Mouse (Mus musculus) hindbrain, embryonic 16.5 days (tissue): ENCODE results near the gene Gm28635. TPM values are rescaled to one million over a fixed set of nuclear protein-coding genes. Genes with fewer than 3 reads are reported as not detected.
"Not testable (repeated sequence)": the region's sequence is repeated elsewhere in the genome, so short reads cannot be mapped to it uniquely, and the experiment has no call there.

Experiments
- ATAC-seq: fragments of 200-750 bp; cut with Nextera tagmentation; 2 replicates; pipeline ENCODE4 v1.8.0; 2017; ENCODE audit warnings: moderate TSS enrichment, moderate library complexity
- H3K27ac ChIP-seq: fragments of 300-500 bp; sonication (generic); 2 replicates; pipeline ENCODE4 v1.5.1; 2014; ENCODE audit warnings: low read depth, mild to moderate bottlenecking, control low read depth, low read length, moderate library complexity
- H3K27me3 ChIP-seq: fragments of 300-500 bp; sonication (generic); replicated peaks from 2 replicates; pipeline ENCODE4 v1.6.1; 2014; ENCODE audit warnings: low read length; ENCODE audit not compliant: control insufficient read depth, insufficient read depth
- H3K36me3 ChIP-seq: fragments of 300-500 bp; sonication (generic); 2 replicates; pipeline ENCODE4 v1.6.1; 2014; ENCODE audit warnings: mild to moderate bottlenecking, low read length, moderate library complexity, mixed read lengths; ENCODE audit not compliant: control insufficient read depth, insufficient read depth
- H3K4me1 ChIP-seq: fragments of 300-500 bp; sonication (generic); 2 replicates; pipeline ENCODE4 v1.6.1; 2014; ENCODE audit warnings: low read depth, low read length; ENCODE audit not compliant: control insufficient read depth, insufficient read depth
- H3K4me2 ChIP-seq: fragments of 300-500 bp; sonication (generic); 2 replicates; pipeline ENCODE4 v1.6.1; 2014; ENCODE audit warnings: mild to moderate bottlenecking, low read length, control low read depth, moderate library complexity
- H3K4me3 ChIP-seq: fragments of 300-500 bp; sonication (generic); 2 replicates; pipeline ENCODE4 v1.5.1; 2014; ENCODE audit warnings: mild to moderate bottlenecking, low read length, control low read depth, moderate library complexity
- H3K9ac ChIP-seq: fragments of 300-500 bp; sonication (generic); 2 replicates; pipeline ENCODE4 v1.6.1; 2014; ENCODE audit warnings: low read depth, mild to moderate bottlenecking, control low read depth, low read length, moderate library complexity
- H3K9me3 ChIP-seq: fragments of 300-500 bp; sonication (generic); 2 replicates; pipeline ENCODE4 v1.6.1; 2014; ENCODE audit warnings: mild to moderate bottlenecking, low read length, moderate library complexity; ENCODE audit not compliant: control insufficient read depth
- WGBS: fragments of 180-500 bp; shearing (Covaris S2); extraction: QIAGEN DNeasy Blood & Tissue Kit; methylation state at CpG from one replicate; pipeline ENCODE4 v1.1.7; 2014; 5-methylcytosine and 5-hydroxymethylcytosine counted together
- polyA plus RNA-seq: library from polyadenylated mRNA; unstranded; fragments of >200 nt; fragmentation: Nextera tagmentation; extraction: Ambion mirVana; gene quantifications from 2 replicates; pipeline ENCODE4 v1.2.1, GENCODE M21; 2015

The Gm28635 gene
- polyA plus RNA-seq, 1 experiment from 2014 or later = not detected

- Histone ChIP-seq H3K9me3 (no peaks in the 10 kb centered on the region), H3K4me3 (no peak overlapping the region), H3K27ac (no peak overlapping the region), H3K4me2 (no peak overlapping the region), H3K27me3 (no peaks in the 10 kb centered on the region), H3K9ac (no peak overlapping the region), H3K36me3 (peaks cover 8% of the 10 kb centered on the region), H3K4me1 (peaks cover 3% of the 10 kb centered on the region; the same call in 1 of the 2 replicates)
- 93% methylated on average over 1 of the region's 1 CpGs for WGBS
- no peak for ATAC-seq
Observed at GRCm38 (mm10) chr2:84703497-84703896, 25.7 kb upstream of the Gm28635 start.

GRCm38 (mm10) chr2:84695007-84695695 is 17.3 kb upstream of the Gm28635 start:
- no peak for ATAC-seq
- no peak overlapping the region for H3K4me3 ChIP-seq
- H3K9me3 ChIP-seq = no peaks in the 10 kb centered on the region
- H3K4me2 ChIP-seq = no peak overlapping the region
- H3K36me3 ChIP-seq = peaks cover 37% of the 10 kb centered on the region
- no peaks in the 10 kb centered on the region for H3K4me1 ChIP-seq
- no peaks in the 10 kb centered on the region for H3K27me3 ChIP-seq
- no peak overlapping the region for H3K27ac ChIP-seq
- no peak overlapping the region for H3K9ac ChIP-seq
- WGBS = 92% methylated on average over 5 of the region's 5 CpGs

- no peak overlapping the region for H3K9ac ChIP-seq
- H3K9me3 ChIP-seq = no peaks in the 10 kb centered on the region
- ATAC-seq = 0 out of 2 replicates have a peak, but pooled peaks have one; percentile 46
- no peaks in the 10 kb centered on the region for H3K27me3 ChIP-seq
- no peak overlapping the region for H3K4me2 ChIP-seq
- 91% methylated on average over 12 of the region's 12 CpGs for WGBS
- no peaks in the 10 kb centered on the region for H3K4me1 ChIP-seq
- H3K36me3 ChIP-seq = peaks cover 66% of the 10 kb centered on the region
- no peak overlapping the region for H3K4me3 ChIP-seq
- H3K27ac ChIP-seq = no peak overlapping the region
Observed at GRCm38 (mm10) chr2:84690050-84690449, 12.2 kb upstream of the Gm28635 start.

- WGBS = 93% methylated on average over 2 of the region's 2 CpGs
- H3K27ac ChIP-seq = no peak overlapping the region
- no peak overlapping the region for H3K4me2 ChIP-seq
- H3K4me1 ChIP-seq = no peaks in the 10 kb centered on the region
- no peak overlapping the region for H3K9ac ChIP-seq
- no peak for ATAC-seq
- no peaks in the 10 kb centered on the region for H3K27me3 ChIP-seq
- peaks cover 59% of the 10 kb centered on the region for H3K36me3 ChIP-seq
- no peaks in the 10 kb centered on the region for H3K9me3 ChIP-seq
- no peak overlapping the region for H3K4me3 ChIP-seq
Observed at GRCm38 (mm10) chr2:84688080-84688844, 10.4 kb upstream of the Gm28635 start.

- ATAC-seq = no peak
- Histone ChIP-seq H3K4me1 (peaks cover 8% of the 10 kb centered on the region), H3K9me3 (no peaks in the 10 kb centered on the region), H3K9ac (no peak overlapping the region), H3K36me3 (peaks cover 18% of the 10 kb centered on the region), H3K27me3 (no peaks in the 10 kb centered on the region), H3K4me3 (no peak overlapping the region), H3K27ac (no peak overlapping the region), H3K4me2 (no peak overlapping the region)
- WGBS = 88% methylated on average over 6 of the region's 6 CpGs
Observed at GRCm38 (mm10) chr2:84682605-84683183, 4.9 kb upstream of the Gm28635 start.

GRCm38 (mm10) chr2:84679016-84679415 is 1.2 kb upstream of the Gm28635 start, which contains the start of gene Tmx2:
Tmx2 (minus strand) TSS chr2:84679140.
- H3K36me3 ChIP-seq = peaks cover 12% of the 10 kb centered on the region
- H3K4me3 ChIP-seq = peak within 1 kb of the TSS; percentile 71
- 19% methylated on average over 8 of the region's 8 CpGs for WGBS
- peak within 1 kb of the TSS; percentile 45 for H3K27ac ChIP-seq
- H3K27me3 ChIP-seq = no peaks in the 10 kb centered on the region
- no peaks in the 10 kb centered on the region for H3K9me3 ChIP-seq
- peak within 1 kb of the TSS; percentile 73 for H3K4me2 ChIP-seq
- H3K4me1 ChIP-seq = peaks cover 21% of the 10 kb centered on the region
- peak within 1 kb of the TSS; percentile 73 for H3K9ac ChIP-seq
- ATAC-seq = no peak

GRCm38 (mm10) chr2:84677270-84677967 is 422 bp downstream of the Gm28635 start:
- Histone ChIP-seq H3K9ac (peak overlapping the region; percentile 76), H3K9me3 (no peaks in the 10 kb centered on the region), H3K4me3 (peak overlapping the region; percentile 71), H3K36me3 (peaks cover 18% of the 10 kb centered on the region), H3K4me2 (peak overlapping the region; percentile 66), H3K27ac (peak overlapping the region; percentile 86), H3K4me1 (peaks cover 21% of the 10 kb centered on the region), H3K27me3 (no peaks in the 10 kb centered on the region)
- 11% methylated on average over 21 of the region's 22 CpGs for WGBS
- peak; percentile 65 for ATAC-seq

- WGBS = 65% methylated on average over 3 of the region's 5 CpGs
- peaks cover 18% of the 10 kb centered on the region for H3K4me1 ChIP-seq
- not testable (repeated sequence) for H3K27me3 ChIP-seq, H3K4me3 ChIP-seq, ATAC-seq, H3K9ac ChIP-seq, H3K9me3 ChIP-seq, H3K27ac ChIP-seq
- peak overlapping the region; percentile 76 for H3K4me2 ChIP-seq
- peaks cover 22% of the 10 kb centered on the region for H3K36me3 ChIP-seq
Observed at GRCm38 (mm10) chr2:84671535-84671934, 6.3 kb downstream of the Gm28635 start.
